ENCODE assay signal across 12 mouse cellular contexts in genomic region chr11:100826161-100826866, GRCm38 (mm10). TPM values are rescaled to one million over a fixed set of nuclear protein-coding genes. Genes with fewer than 3 reads are reported as not detected.
A peak's percentile ranks its signal among the peaks of the same experiment; 100 is the strongest.
DNase-seq lines count a peak whose midpoint lies in the region; ATAC-seq and TF ChIP-seq lines count a peak whose summit lies in the region.
"Had no signal": no experiment of that assay in that cellular context is flagged by ENCODE, and none has a peak within 500 bp of the region (broad histone marks: within the 10 kb centered on the region; RNA-seq: fewer than 3 reads in every experiment).

No protein-coding gene starts in this region.

- H3K4me2 ChIP-seq in liver, embryonic 12.5 days = no peak overlapping the region
- H3K4me2 ChIP-seq in kidney, embryonic 14.5 days (replicated peaks; ENCODE audit: low read depth, low read length) = no peak overlapping the region
- H3K4me2 ChIP-seq in hindbrain, embryonic 16.5 days (ENCODE audit: low read length) = no peak overlapping the region
- H3K4me2 ChIP-seq: neural tube, embryonic 13.5 days had no signal

- no peak overlapping the region for H3K9ac ChIP-seq in liver, embryonic 12.5 days
- H3K9ac ChIP-seq in kidney, embryonic 14.5 days (ENCODE audit: low read depth, low read length) = no peak overlapping the region
- H3K9ac ChIP-seq in hindbrain, embryonic 16.5 days (ENCODE audit: low read depth, low read length) = no peak overlapping the region
- H3K9ac ChIP-seq: neural tube, embryonic 13.5 days had no signal

- no peak for ATAC-seq in liver, embryonic 12.5 days
- peak; percentile 23; the same call in 1 of the 2 replicates for ATAC-seq in erythroblast, adult 5-6 weeks (replicated peaks; ENCODE audit: low FRiP score, poor library complexity, severe bottlenecking)
- ATAC-seq in kidney, embryonic 14.5 days (ENCODE audit: low FRiP score, low TSS enrichment) = no peak
- ATAC-seq in hindbrain, embryonic 16.5 days = no peak

- H3K36me3 ChIP-seq in liver, embryonic 12.5 days = 0 out of 2 replicates have a peak, but pooled peaks cover 12% of the 10 kb centered on the region
- no peaks in the 10 kb centered on the region for H3K36me3 ChIP-seq in spleen, adult 2 months (ENCODE audit: control insufficient read depth, insufficient read depth, low read length)
- H3K36me3 ChIP-seq in kidney, embryonic 14.5 days (ENCODE audit: control insufficient read depth, insufficient read depth, low read length) = no peaks in the 10 kb centered on the region
- no peaks in the 10 kb centered on the region for H3K36me3 ChIP-seq in hindbrain, embryonic 16.5 days (ENCODE audit: control insufficient read depth, insufficient read depth, low read length)
- H3K36me3 ChIP-seq: neural tube, embryonic 13.5 days had no signal

- H3K9me3 ChIP-seq in liver, embryonic 12.5 days (replicated peaks) = no peaks in the 10 kb centered on the region
- no peaks in the 10 kb centered on the region for H3K9me3 ChIP-seq in kidney, embryonic 14.5 days (ENCODE audit: control insufficient read depth, low read length)
- H3K9me3 ChIP-seq in hindbrain, embryonic 16.5 days (ENCODE audit: control insufficient read depth, low read length) = no peaks in the 10 kb centered on the region
- H3K9me3 ChIP-seq: neural tube, embryonic 13.5 days had no signal

- no peak overlapping the region for H3K27ac ChIP-seq in liver, embryonic 12.5 days
- H3K27ac ChIP-seq in spleen, adult 2 months (ENCODE audit: insufficient read depth, low read length) = peak overlapping the region; percentile 18; the same call in 1 of the 2 replicates
- no peak overlapping the region for H3K27ac ChIP-seq in kidney, embryonic 14.5 days (ENCODE audit: low read depth, low read length)
- H3K27ac ChIP-seq in hindbrain, embryonic 16.5 days (ENCODE audit: low read depth, low read length) = no peak overlapping the region
- H3K27ac ChIP-seq: layer of hippocampus, adult 2 months; neural tube, embryonic 13.5 days had no signal

- WGBS in liver, embryonic 12.5 days (ENCODE audit: insufficient replicate concordance) = 64% methylated on average over 13 of the region's 13 CpGs
- 30% methylated on average over 13 of the region's 13 CpGs for WGBS in spleen, adult 2 months
- 82% methylated on average over 13 of the region's 13 CpGs for WGBS in kidney, embryonic 14.5 days
- WGBS in hindbrain, embryonic 16.5 days = 81% methylated on average over 13 of the region's 13 CpGs

- H3K4me1 ChIP-seq in liver, embryonic 12.5 days = peaks cover 82% of the 10 kb centered on the region
- H3K4me1 ChIP-seq in spleen, adult 2 months (ENCODE audit: control insufficient read depth, insufficient read depth, insufficient read length) = peaks cover 25% of the 10 kb centered on the region; the same call in 1 of the 2 replicates
- no peaks in the 10 kb centered on the region for H3K4me1 ChIP-seq in kidney, embryonic 14.5 days (ENCODE audit: control insufficient read depth, insufficient read depth, low read length)
- H3K4me1 ChIP-seq in hindbrain, embryonic 16.5 days (ENCODE audit: control insufficient read depth, insufficient read depth, low read depth, low read length) = peaks cover 13% of the 10 kb centered on the region

- no peaks in the 10 kb centered on the region for H3K27me3 ChIP-seq in liver, embryonic 12.5 days (replicated peaks)
- H3K27me3 ChIP-seq in spleen, adult 2 months (ENCODE audit: control insufficient read depth, insufficient read depth, low read length) = no peaks in the 10 kb centered on the region
- no peaks in the 10 kb centered on the region for H3K27me3 ChIP-seq in kidney, embryonic 14.5 days (ENCODE audit: control insufficient read depth, insufficient read depth, low read length)
- no peaks in the 10 kb centered on the region for H3K27me3 ChIP-seq in hindbrain, embryonic 16.5 days (replicated peaks; ENCODE audit: control insufficient read depth, insufficient read depth, low read length)
- H3K27me3 ChIP-seq: neural tube, embryonic 13.5 days had no signal

- no peak overlapping the region for H3K4me3 ChIP-seq in liver, embryonic 12.5 days
- no peak overlapping the region for H3K4me3 ChIP-seq in spleen, adult 2 months (ENCODE audit: extremely low read depth, insufficient read depth, insufficient read length)
- no peak overlapping the region for H3K4me3 ChIP-seq in kidney, embryonic 14.5 days (ENCODE audit: low read length)
- no peak overlapping the region for H3K4me3 ChIP-seq in hindbrain, embryonic 16.5 days (ENCODE audit: low read length)
- H3K4me3 ChIP-seq: layer of hippocampus, adult 2 months; neural tube, embryonic 13.5 days had no signal

- no peak for TF ChIP-seq CTCF in spleen, adult 2 months (IDR thresholded peaks at IDR 0.05; ENCODE audit: extremely low read depth, insufficient read depth, insufficient read length, insufficient replicate concordance)

- TF ChIP-seq POLR2A in spleen, adult 2 months (IDR thresholded peaks at IDR 0.05; ENCODE audit: low read depth, low read length) = no peak

- DNase-seq in liver = peak; percentile 44
- DNase-seq in lung, postnatal 25 days (ENCODE audit: low spot score) = peak; percentile 57
- peak in 1 of 2 experiments; percentile 78 for DNase-seq in spleen, adult 2 months (ENCODE audit: low read depth in 1 of 2, low spot score in 2 of 2)
- no peak for DNase-seq in gastrocnemius, adult 8-10 months (ENCODE audit: low spot score in 2 of 2)
- DNase-seq: cerebellum, adult 11-12 months; heart, postnatal 4 days had no signal

RNA-seq across cellular contexts. Expression of gene Stat5b, which starts 24.2 kb away (rescaled TPM):
- 31.6 and 33.7 TPM in 2 replicates for polyA plus RNA-seq in liver, embryonic 12.5 days (2016; fragmentation: Nextera tagmentation; extraction: Ambion mirVana)
- 6.9 and 14.8 TPM in 2 replicates for total RNA-seq in erythroblast, adult 5-6 weeks (2015; ENCODE audit: low replicate concordance)
- 6.7 and 10.3 TPM in 2 replicates for total RNA-seq in erythroblast, adult 5-6 weeks (2017; ENCODE audit: low replicate concordance)
- 33.2 and 45.2 TPM in 2 replicates for polyA plus RNA-seq in spleen, adult 2 months (2012; rRNA removed)
- polyA plus RNA-seq in kidney, embryonic 14.5 days (2014; fragmentation: Nextera tagmentation; extraction: Ambion mirVana) = 12.7 and 19.8 TPM in 2 replicates
- total RNA-seq in gastrocnemius, adult 8-10 months (2022) = 100 to 1,000 TPM; 136 to 186 (median 155) TPM
- polyA plus RNA-seq in hindbrain, embryonic 16.5 days (2015; fragmentation: Nextera tagmentation; extraction: Ambion mirVana) = 15.0 and 18.9 TPM in 2 replicates

RNA-seq across cellular contexts. Expression of gene Stat5a, which starts 32.8 kb away (rescaled TPM):
- 16.0 and 17.7 TPM in 2 replicates for polyA plus RNA-seq in liver, embryonic 12.5 days (2016; fragmentation: Nextera tagmentation; extraction: Ambion mirVana)
- total RNA-seq in erythroblast, adult 5-6 weeks (2015; ENCODE audit: low replicate concordance) = 4.8 and 7.3 TPM in 2 replicates
- total RNA-seq in erythroblast, adult 5-6 weeks (2017; ENCODE audit: low replicate concordance) = 5.7 and 6.5 TPM in 2 replicates
- polyA plus RNA-seq in spleen, adult 2 months (2012; rRNA removed) = 24.7 and 35.7 TPM in 2 replicates
- 2.0 and 3.0 TPM in 2 replicates for polyA plus RNA-seq in kidney, embryonic 14.5 days (2014; fragmentation: Nextera tagmentation; extraction: Ambion mirVana)
- total RNA-seq in gastrocnemius, adult 8-10 months (2022) = 10 to 100 TPM; 10.9 to 16.8 (median 11.0) TPM
- polyA plus RNA-seq in hindbrain, embryonic 16.5 days (2015; fragmentation: Nextera tagmentation; extraction: Ambion mirVana) = 1.8 and 2.4 TPM in 2 replicates

RNA-seq across cellular contexts. Expression of gene Ghdc, which starts 55.6 kb away (rescaled TPM):
- polyA plus RNA-seq in liver, embryonic 12.5 days (2016; fragmentation: Nextera tagmentation; extraction: Ambion mirVana) = 2.1 and 2.4 TPM in 2 replicates
- total RNA-seq in erythroblast, adult 5-6 weeks (2015; ENCODE audit: low replicate concordance) = 1.5 and 1.7 TPM in 2 replicates
- 1.4 and 2.3 TPM in 2 replicates for total RNA-seq in erythroblast, adult 5-6 weeks (2017; ENCODE audit: low replicate concordance)
- polyA plus RNA-seq in spleen, adult 2 months (2012; rRNA removed) = 7.8 and 9.6 TPM in 2 replicates
- polyA plus RNA-seq in kidney, embryonic 14.5 days (2014; fragmentation: Nextera tagmentation; extraction: Ambion mirVana) = 3.6 and 4.5 TPM in 2 replicates
- total RNA-seq in gastrocnemius, adult 8-10 months (2022) = 1 to 10 TPM; 4.3 to 8.2 (median 5.7) TPM
- 8.2 and 9.6 TPM in 2 replicates for polyA plus RNA-seq in hindbrain, embryonic 16.5 days (2015; fragmentation: Nextera tagmentation; extraction: Ambion mirVana)

Comparison
In these comparisons a context has a peak if more than half of its experiments do, and no peak if none do; other contexts are left out.
1. DNase-seq: peak in liver (single experiment) and lung, postnatal 25 days (single experiment); none in gastrocnemius, adult 8-10 months (0 of 2).